Mouse (Mus musculus) liver, adult (tissue): Measurements from ENCODE around the gene Wwc2.

Experiments
- GATA4 ChIP-seq: IDR thresholded peaks from 2 replicates; pipeline ENCODE4 v1.6.1; 2014; ENCODE audit warnings: mild to moderate bottlenecking, low read length; ENCODE audit not compliant: insufficient replicate concordance

Gene Wwc2

DNA sequence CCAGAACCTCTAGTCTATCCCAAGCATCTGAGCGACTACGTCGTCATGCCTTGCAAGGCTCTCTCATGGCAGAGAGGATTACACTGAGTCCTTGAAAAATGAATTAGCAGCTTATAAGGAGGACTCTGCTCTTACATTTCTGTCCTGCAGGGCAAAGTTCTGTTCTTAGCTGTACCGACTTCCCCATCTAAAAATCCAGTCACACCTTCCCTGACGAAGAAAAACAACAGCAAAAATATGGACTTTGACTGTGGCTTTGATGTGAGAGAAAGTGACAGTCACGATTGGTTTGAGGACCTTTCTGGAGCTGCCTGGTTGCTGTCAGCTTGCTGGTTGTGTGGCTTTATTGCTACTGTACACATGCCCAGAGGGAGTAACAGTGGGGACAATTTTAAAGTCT is 211.1 kb downstream of the Wwc2 start:
- no peak for TF ChIP-seq GATA4

DNA sequence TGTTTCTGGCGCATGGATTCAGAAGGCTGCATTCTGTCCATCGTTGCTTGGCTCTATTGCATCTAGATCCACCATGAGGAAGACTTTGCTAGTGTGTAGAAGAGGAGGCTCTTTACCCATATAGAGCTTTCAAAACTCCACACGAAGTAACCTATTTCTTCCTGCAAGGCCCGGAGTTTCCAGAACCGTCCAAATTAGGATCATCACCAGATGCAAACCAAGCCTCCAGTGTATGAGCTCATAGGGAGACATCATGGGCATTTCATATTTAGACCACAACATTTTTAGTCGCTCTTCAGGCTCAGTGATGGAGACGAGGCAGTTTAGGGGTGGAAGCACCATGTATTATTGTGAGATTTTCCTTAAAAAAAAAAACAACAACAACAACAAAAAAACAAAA is 213.3 kb downstream of the Wwc2 start:
- TF ChIP-seq GATA4, result no peak
